Mouse (Mus musculus) ES-E14 (cell line): Measurements from ENCODE around the gene Tmprss3.

Experiments
- CHD2 ChIP-seq: IDR thresholded peaks from 2 replicates; pipeline ENCODE4 v1.6.1; 2014; ENCODE audit warnings: mild to moderate bottlenecking, low read depth, low read length, inconsistent platforms
- HCFC1 ChIP-seq: IDR thresholded peaks from 2 replicates; pipeline ENCODE4 v1.6.1; 2012; ENCODE audit warnings: low read length, inconsistent platforms, borderline replicate concordance; ENCODE audit not compliant: insufficient read depth
- MAFK ChIP-seq: IDR thresholded peaks from 2 replicates; pipeline ENCODE4 v1.6.1; 2014; ENCODE audit warnings: mild to moderate bottlenecking, low read depth, low read length, inconsistent platforms; ENCODE audit not compliant: insufficient read depth
- ZC3H11A ChIP-seq: IDR thresholded peaks from 2 replicates; pipeline ENCODE4 v1.6.1; 2012; ENCODE audit warnings: low read depth, mild to moderate bottlenecking, inconsistent platforms, low read length, borderline replicate concordance
- ZNF384 ChIP-seq: IDR thresholded peaks from 2 replicates; pipeline ENCODE4 v1.6.1; 2012; ENCODE audit warnings: low read depth, low read length, inconsistent platforms

DNA sequence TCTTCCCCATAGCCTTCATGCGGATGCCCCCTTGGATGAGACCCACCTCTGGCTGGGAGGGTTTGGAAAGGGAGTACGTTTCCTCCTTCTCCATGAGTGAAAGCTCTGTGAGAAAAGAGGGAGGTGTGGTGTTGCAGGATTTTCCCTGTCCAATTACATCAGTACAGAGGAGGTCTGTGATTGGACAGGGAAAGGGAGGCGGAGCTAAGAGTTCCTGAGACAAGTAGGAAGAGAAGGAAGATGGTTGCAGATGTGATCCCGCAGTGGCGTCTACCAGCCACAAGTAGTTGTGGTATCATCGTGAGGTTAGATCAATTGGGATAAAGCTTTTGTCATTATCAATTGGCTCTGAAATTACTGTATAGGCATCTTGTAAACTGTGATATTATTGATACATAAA lies 40.9 kb downstream of the Tmprss3 start:
- TF ChIP-seq ZNF384 (no peak), ZC3H11A (no peak), MAFK (no peak), HCFC1 (no peak), CHD2 (no peak)
